Mouse (Mus musculus): ENCODE results near the gene Gtf2f2.
"Not testable (repeated sequence)": the region's sequence is repeated elsewhere in the genome, so short reads cannot be mapped to it uniquely, and the experiment has no call there.

The Gtf2f2 gene

GRCm38 (mm10) chr14:75998082-75998481, 12.6 kb downstream of the Gtf2f2 start:
- in situ Hi-C loops (cut with MseI, MboI) = no loop called here

- in situ Hi-C loops (cut with MseI, MboI) = no loop called here
Observed at GRCm38 (mm10) chr14:75992371-75992770, 18.3 kb downstream of the Gtf2f2 start.

- in situ Hi-C loops (cut with MseI, MboI) = no loop called here
Observed at GRCm38 (mm10) chr14:75990936-75991335, 19.7 kb downstream of the Gtf2f2 start.

GRCm38 (mm10) chr14:75989168-75989567, 21.5 kb downstream of the Gtf2f2 start:
- in situ Hi-C loops (cut with MseI, MboI) = no loop called here

GRCm38 (mm10) chr14:75986878-75987483, 23.7 kb downstream of the Gtf2f2 start:
- in situ Hi-C loops (cut with MseI, MboI) = no loop called here

GRCm38 (mm10) chr14:75985112-75985511, 25.6 kb downstream of the Gtf2f2 start:
- in situ Hi-C loops (cut with MseI, MboI) = no loop called here

GRCm38 (mm10) chr14:75983891-75984290, 26.8 kb downstream of the Gtf2f2 start:
- in situ Hi-C loops (cut with MseI, MboI) = no loop called here

GRCm38 (mm10) chr14:75981231-75981630, 29.4 kb downstream of the Gtf2f2 start:
- in situ Hi-C loops (cut with MseI, MboI) = no loop called here

- in situ Hi-C loops (cut with MseI, MboI) = no loop called here
Observed at GRCm38 (mm10) chr14:75976107-75976506, 34.6 kb downstream of the Gtf2f2 start.

- in situ Hi-C loops (cut with MseI, MboI) = no loop called here
Observed at GRCm38 (mm10) chr14:75967291-75967690, 43.4 kb downstream of the Gtf2f2 start.

- in situ Hi-C loops (cut with MseI, MboI) = no loop called here
Observed at GRCm38 (mm10) chr14:75964433-75964832, 46.2 kb downstream of the Gtf2f2 start.

- in situ Hi-C loops (cut with MseI, MboI) = no loop called here
Observed at GRCm38 (mm10) chr14:75964000-75964399, 46.7 kb downstream of the Gtf2f2 start.

- in situ Hi-C loops (cut with MseI, MboI) = no loop called here
Observed at GRCm38 (mm10) chr14:75963215-75963614, 47.5 kb downstream of the Gtf2f2 start.

- in situ Hi-C loops (cut with MseI, MboI) = no loop called here
Observed at GRCm38 (mm10) chr14:75962250-75962649, 48.4 kb downstream of the Gtf2f2 start.

- in situ Hi-C loops (cut with MseI, MboI) = no loop called here
Observed at GRCm38 (mm10) chr14:75954766-75955165, 55.9 kb downstream of the Gtf2f2 start, which contains the start of gene Kctd4. Gene Kctd4 (plus strand): TSS chr14:75955009.

- in situ Hi-C loops (cut with MseI, MboI) = no loop called here
Observed at GRCm38 (mm10) chr14:75953011-75953410, 57.7 kb downstream of the Gtf2f2 start.

GRCm38 (mm10) chr14:75947674-75948073, 63.0 kb downstream of the Gtf2f2 start:
- in situ Hi-C loops (cut with MseI, MboI) = no loop called here

GRCm38 (mm10) chr14:75942365-75942764, 68.3 kb downstream of the Gtf2f2 start:
- in situ Hi-C loops (cut with MseI, MboI) = no loop called here

GRCm38 (mm10) chr14:75941500-75941899, 69.2 kb downstream of the Gtf2f2 start:
- in situ Hi-C loops (cut with MseI, MboI) = no loop called here

- in situ Hi-C loops (cut with MseI, MboI) = no loop called here
Observed at GRCm38 (mm10) chr14:75937714-75938113, 73.0 kb downstream of the Gtf2f2 start.

- in situ Hi-C loops (cut with MseI, MboI) = no loop called here
Observed at GRCm38 (mm10) chr14:75934359-75934758, 76.3 kb downstream of the Gtf2f2 start.

- in situ Hi-C loops (cut with MseI, MboI) = no loop called here
Observed at GRCm38 (mm10) chr14:75931266-75931665, 79.4 kb downstream of the Gtf2f2 start.

GRCm38 (mm10) chr14:75929713-75930112, 81.0 kb downstream of the Gtf2f2 start:
- in situ Hi-C loops (cut with MseI, MboI) = not testable (repeated sequence)
